Mouse (Mus musculus): ENCODE data around the gene Ifna4. TPM values are rescaled to one million over a fixed set of nuclear protein-coding genes. Genes with fewer than 3 reads are reported as not detected.

Gene Ifna4
- not detected for polyA plus RNA-seq (2015; fragmentation: Illumina TruSeq; extraction: RNeasy Lipid Tissue Mini Kit (QIAGEN cat#74804); ENCODE audit: insufficient read depth, low read depth, low replicate concordance)

DNA sequence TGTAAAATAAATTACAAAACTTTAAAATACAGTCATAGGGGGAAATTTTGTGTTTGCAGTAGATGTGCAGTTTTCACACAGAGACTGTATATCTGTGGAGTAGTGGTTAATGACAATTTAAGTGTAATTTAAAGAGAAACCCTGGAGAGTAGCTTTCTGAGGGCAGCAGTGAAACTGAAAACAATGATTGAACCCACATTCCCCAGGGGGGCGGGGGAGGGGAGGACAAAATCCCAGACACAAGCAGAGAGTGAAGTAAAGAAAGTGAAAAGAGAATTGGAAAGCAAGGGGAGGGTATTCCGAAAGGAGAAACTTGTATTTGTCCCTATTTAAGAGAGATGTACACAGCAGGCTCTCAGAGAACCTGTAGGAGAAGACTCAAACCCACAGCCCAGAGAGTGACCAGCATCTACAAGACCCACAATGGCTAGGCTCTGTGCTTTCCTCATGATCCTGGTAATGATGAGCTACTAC is at the start of gene Ifna4:
Gene Ifna4 (plus strand): TSS at position 424 of the 474 bp plus-strand sequence.

DNA sequence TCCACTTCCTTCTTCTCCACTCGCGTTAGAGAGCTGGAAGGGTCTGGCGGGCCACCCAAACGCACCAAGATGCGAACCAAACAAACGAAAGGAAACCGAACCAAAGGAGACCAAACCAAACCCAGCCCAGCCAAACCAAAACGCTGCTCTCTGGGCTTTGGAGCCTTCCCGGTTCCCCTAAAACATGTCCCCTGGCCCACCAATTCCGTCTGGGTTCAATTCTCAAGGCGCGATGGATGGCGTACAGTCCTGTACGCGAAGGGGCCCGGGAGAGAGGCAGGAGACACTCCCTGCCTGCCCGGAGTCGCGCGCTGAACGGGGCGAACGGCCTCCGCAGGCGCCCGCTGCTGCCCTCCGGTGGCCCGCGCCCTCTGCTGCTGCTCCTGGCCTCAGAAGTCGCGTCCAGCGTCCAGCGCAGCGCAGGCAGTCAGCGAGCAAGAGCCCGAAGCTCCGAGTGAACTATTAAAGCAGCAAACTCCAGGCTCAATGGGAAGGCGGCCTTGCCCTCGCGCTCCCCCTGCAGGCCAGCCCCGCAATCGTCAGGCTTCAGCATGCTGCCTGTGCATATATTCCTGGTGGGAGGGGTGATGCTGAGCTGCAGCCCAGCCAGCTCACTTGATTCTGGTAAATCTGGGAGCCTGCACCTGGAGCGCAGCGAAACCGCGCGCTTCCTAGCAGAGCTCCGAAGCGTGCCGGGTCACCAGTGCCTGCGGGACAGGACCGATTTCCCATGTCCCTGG is 47.6 kb upstream of the Ifna4 start, which contains the start of gene Gm13275:
Gene Gm13275 (plus strand): TSS at position 552 of the 740 bp plus-strand sequence.

DNA sequence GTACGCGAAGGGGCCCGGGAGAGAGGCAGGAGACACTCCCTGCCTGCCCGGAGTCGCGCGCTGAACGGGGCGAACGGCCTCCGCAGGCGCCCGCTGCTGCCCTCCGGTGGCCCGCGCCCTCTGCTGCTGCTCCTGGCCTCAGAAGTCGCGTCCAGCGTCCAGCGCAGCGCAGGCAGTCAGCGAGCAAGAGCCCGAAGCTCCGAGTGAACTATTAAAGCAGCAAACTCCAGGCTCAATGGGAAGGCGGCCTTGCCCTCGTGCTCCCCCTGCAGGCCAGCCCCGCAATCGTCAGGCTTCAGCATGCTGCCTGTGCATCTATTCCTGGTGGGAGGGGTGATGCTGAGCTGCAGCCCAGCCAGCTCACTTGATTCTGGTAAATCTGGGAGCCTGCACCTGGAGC is 44.6 kb upstream of the Ifna4 start, which contains the start of gene Gm13279:
Gene Gm13279 (plus strand): TSS at position 301 of the 400 bp plus-strand sequence.

GRCm38 (mm10) chr4:88799365-88799764 is 42.3 kb upstream of the Ifna4 start, which contains the start of gene Gm13285:
Gm13285 (plus strand) TSS chr4:88799665.

GRCm38 (mm10) chr4:88802954-88803353 is 38.7 kb upstream of the Ifna4 start, which contains the start of gene Gm13287:
Gm13287 (plus strand) TSS chr4:88803254.

GRCm38 (mm10) chr4:88805231-88805630 is 36.4 kb upstream of the Ifna4 start, which contains the start of gene Gm13288:
Gm13288 (plus strand) TSS chr4:88805531.

GRCm38 (mm10) chr4:88815928-88816327 is 25.7 kb upstream of the Ifna4 start, which contains the start of gene Ifna7:
Ifna7 (plus strand) TSS chr4:88816228.

GRCm38 (mm10) chr4:88819659-88820058 is 22.0 kb upstream of the Ifna4 start, which contains the start of gene Ifna11:
Ifna11 (plus strand) TSS chr4:88819959.

GRCm38 (mm10) chr4:88827116-88827515 is 14.5 kb upstream of the Ifna4 start, which contains the start of gene Ifna6:
Ifna6 (plus strand) TSS chr4:88827416.

DNA sequence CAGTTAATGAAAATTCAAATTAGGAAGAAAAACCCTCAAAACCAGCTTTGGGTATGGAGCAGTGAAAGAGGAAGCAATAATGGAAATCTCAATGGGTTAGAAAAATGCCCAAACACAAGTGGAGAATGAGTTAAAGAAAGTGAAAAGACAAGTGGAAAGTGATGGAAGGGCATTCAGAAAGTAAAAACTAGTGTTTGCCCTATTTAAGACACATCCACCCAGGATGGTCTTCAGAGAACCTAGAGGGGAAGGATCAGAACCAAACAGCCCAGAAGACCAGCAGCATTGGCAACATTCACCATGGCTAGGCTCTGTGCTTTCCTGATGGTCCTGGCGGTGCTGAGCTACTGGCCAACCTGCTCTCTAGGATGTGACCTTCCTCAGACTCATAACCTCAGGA is 6.4 kb upstream of the Ifna4 start, which contains the start of gene Ifna5:
Gene Ifna5 (plus strand): TSS at position 301 of the 400 bp plus-strand sequence.

GRCm38 (mm10) chr4:88849698-88850097 is 8.0 kb downstream of the Ifna4 start, which contains the start of gene Ifna1:
Ifna1 (plus strand) TSS chr4:88850087.

GRCm38 (mm10) chr4:88880101-88880500 is 38.4 kb downstream of the Ifna4 start, which contains the start of gene Ifne:
Ifne (minus strand) TSS chr4:88880201.

Other genes with a start within 250 kb of the Ifna4 start
- gene Ifna9, start 249.5 kb upstream of the Ifna4 start, polyA plus RNA-seq (2015; fragmentation: Illumina TruSeq; extraction: RNeasy Lipid Tissue Mini Kit (QIAGEN cat#74804); ENCODE audit: insufficient read depth, low read depth, low replicate concordance) = not detected
- gene Ifna12, start 238.5 kb upstream of the Ifna4 start, polyA plus RNA-seq (2015; fragmentation: Illumina TruSeq; extraction: RNeasy Lipid Tissue Mini Kit (QIAGEN cat#74804); ENCODE audit: insufficient read depth, low read depth, low replicate concordance) = not detected
- gene C87499, start 207.4 kb upstream of the Ifna4 start, polyA plus RNA-seq (2015; fragmentation: Illumina TruSeq; extraction: RNeasy Lipid Tissue Mini Kit (QIAGEN cat#74804); ENCODE audit: insufficient read depth, low read depth, low replicate concordance) = not detected
- gene Ifna13, start 197.4 kb upstream of the Ifna4 start, polyA plus RNA-seq (2015; fragmentation: Illumina TruSeq; extraction: RNeasy Lipid Tissue Mini Kit (QIAGEN cat#74804); ENCODE audit: insufficient read depth, low read depth, low replicate concordance) = not detected
- gene Ifna16, start 164.9 kb upstream of the Ifna4 start, polyA plus RNA-seq (2015; fragmentation: Illumina TruSeq; extraction: RNeasy Lipid Tissue Mini Kit (QIAGEN cat#74804); ENCODE audit: insufficient read depth, low read depth, low replicate concordance) = not detected
- not detected for gene Ifna2, start 157.9 kb upstream of the Ifna4 start, polyA plus RNA-seq (2015; fragmentation: Illumina TruSeq; extraction: RNeasy Lipid Tissue Mini Kit (QIAGEN cat#74804); ENCODE audit: insufficient read depth, low read depth, low replicate concordance)
- not detected for gene Ifnab, start 150.5 kb upstream of the Ifna4 start, polyA plus RNA-seq (2015; fragmentation: Illumina TruSeq; extraction: RNeasy Lipid Tissue Mini Kit (QIAGEN cat#74804); ENCODE audit: insufficient read depth, low read depth, low replicate concordance)
- not detected for gene Gm26566, start 120.1 kb upstream of the Ifna4 start, polyA plus RNA-seq (2015; fragmentation: Illumina TruSeq; extraction: RNeasy Lipid Tissue Mini Kit (QIAGEN cat#74804); ENCODE audit: insufficient read depth, low read depth, low replicate concordance)
- 7.4 TPM for gene Klhl9, start 119.4 kb upstream of the Ifna4 start, polyA plus RNA-seq (2015; fragmentation: Illumina TruSeq; extraction: RNeasy Lipid Tissue Mini Kit (QIAGEN cat#74804); ENCODE audit: insufficient read depth, low read depth, low replicate concordance)
- gene Gm13271, start 87.0 kb upstream of the Ifna4 start, polyA plus RNA-seq (2015; fragmentation: Illumina TruSeq; extraction: RNeasy Lipid Tissue Mini Kit (QIAGEN cat#74804); ENCODE audit: insufficient read depth, low read depth, low replicate concordance) = not detected
- gene Gm13283, start 81.7 kb upstream of the Ifna4 start, polyA plus RNA-seq (2015; fragmentation: Illumina TruSeq; extraction: RNeasy Lipid Tissue Mini Kit (QIAGEN cat#74804); ENCODE audit: insufficient read depth, low read depth, low replicate concordance) = not detected
- not detected for gene Gm13290, start 68.0 kb upstream of the Ifna4 start, polyA plus RNA-seq (2015; fragmentation: Illumina TruSeq; extraction: RNeasy Lipid Tissue Mini Kit (QIAGEN cat#74804); ENCODE audit: insufficient read depth, low read depth, low replicate concordance)
- not detected for gene Gm13289, start 64.9 kb upstream of the Ifna4 start, polyA plus RNA-seq (2015; fragmentation: Illumina TruSeq; extraction: RNeasy Lipid Tissue Mini Kit (QIAGEN cat#74804); ENCODE audit: insufficient read depth, low read depth, low replicate concordance)
- gene Gm13272, start 62.0 kb upstream of the Ifna4 start, polyA plus RNA-seq (2015; fragmentation: Illumina TruSeq; extraction: RNeasy Lipid Tissue Mini Kit (QIAGEN cat#74804); ENCODE audit: insufficient read depth, low read depth, low replicate concordance) = not detected
- gene Ifnz, start 59.7 kb upstream of the Ifna4 start, polyA plus RNA-seq (2015; fragmentation: Illumina TruSeq; extraction: RNeasy Lipid Tissue Mini Kit (QIAGEN cat#74804); ENCODE audit: insufficient read depth, low read depth, low replicate concordance) = not detected
- not detected for gene Gm13276, start 56.2 kb upstream of the Ifna4 start, polyA plus RNA-seq (2015; fragmentation: Illumina TruSeq; extraction: RNeasy Lipid Tissue Mini Kit (QIAGEN cat#74804); ENCODE audit: insufficient read depth, low read depth, low replicate concordance)
- not detected for gene Gm13277, start 53.2 kb upstream of the Ifna4 start, polyA plus RNA-seq (2015; fragmentation: Illumina TruSeq; extraction: RNeasy Lipid Tissue Mini Kit (QIAGEN cat#74804); ENCODE audit: insufficient read depth, low read depth, low replicate concordance)
- not detected for gene Gm13278, start 50.3 kb upstream of the Ifna4 start, polyA plus RNA-seq (2015; fragmentation: Illumina TruSeq; extraction: RNeasy Lipid Tissue Mini Kit (QIAGEN cat#74804); ENCODE audit: insufficient read depth, low read depth, low replicate concordance)
- gene Gm13275, start 47.4 kb upstream of the Ifna4 start, polyA plus RNA-seq (2015; fragmentation: Illumina TruSeq; extraction: RNeasy Lipid Tissue Mini Kit (QIAGEN cat#74804); ENCODE audit: insufficient read depth, low read depth, low replicate concordance) = not detected
- gene Gm13279, start 44.5 kb upstream of the Ifna4 start, polyA plus RNA-seq (2015; fragmentation: Illumina TruSeq; extraction: RNeasy Lipid Tissue Mini Kit (QIAGEN cat#74804); ENCODE audit: insufficient read depth, low read depth, low replicate concordance) = not detected
- not detected for gene Gm13285, start 42.2 kb upstream of the Ifna4 start, polyA plus RNA-seq (2015; fragmentation: Illumina TruSeq; extraction: RNeasy Lipid Tissue Mini Kit (QIAGEN cat#74804); ENCODE audit: insufficient read depth, low read depth, low replicate concordance)
- not detected for gene Gm13287, start 38.6 kb upstream of the Ifna4 start, polyA plus RNA-seq (2015; fragmentation: Illumina TruSeq; extraction: RNeasy Lipid Tissue Mini Kit (QIAGEN cat#74804); ENCODE audit: insufficient read depth, low read depth, low replicate concordance)
- not detected for gene Gm13288, start 36.3 kb upstream of the Ifna4 start, polyA plus RNA-seq (2015; fragmentation: Illumina TruSeq; extraction: RNeasy Lipid Tissue Mini Kit (QIAGEN cat#74804); ENCODE audit: insufficient read depth, low read depth, low replicate concordance)
- gene Ifna7, start 25.6 kb upstream of the Ifna4 start, polyA plus RNA-seq (2015; fragmentation: Illumina TruSeq; extraction: RNeasy Lipid Tissue Mini Kit (QIAGEN cat#74804); ENCODE audit: insufficient read depth, low read depth, low replicate concordance) = not detected
- not detected for gene Ifna11, start 21.9 kb upstream of the Ifna4 start, polyA plus RNA-seq (2015; fragmentation: Illumina TruSeq; extraction: RNeasy Lipid Tissue Mini Kit (QIAGEN cat#74804); ENCODE audit: insufficient read depth, low read depth, low replicate concordance)
- not detected for gene Ifna6, start 14.4 kb upstream of the Ifna4 start, polyA plus RNA-seq (2015; fragmentation: Illumina TruSeq; extraction: RNeasy Lipid Tissue Mini Kit (QIAGEN cat#74804); ENCODE audit: insufficient read depth, low read depth, low replicate concordance)
- not detected for gene Ifna5, start 6.3 kb upstream of the Ifna4 start, polyA plus RNA-seq (2015; fragmentation: Illumina TruSeq; extraction: RNeasy Lipid Tissue Mini Kit (QIAGEN cat#74804); ENCODE audit: insufficient read depth, low read depth, low replicate concordance)
- not detected for gene Ifna1, start 8.2 kb downstream of the Ifna4 start, polyA plus RNA-seq (2015; fragmentation: Illumina TruSeq; extraction: RNeasy Lipid Tissue Mini Kit (QIAGEN cat#74804); ENCODE audit: insufficient read depth, low read depth, low replicate concordance)
- not detected for gene Ifne, start 38.3 kb downstream of the Ifna4 start, polyA plus RNA-seq (2015; fragmentation: Illumina TruSeq; extraction: RNeasy Lipid Tissue Mini Kit (QIAGEN cat#74804); ENCODE audit: insufficient read depth, low read depth, low replicate concordance)